Mouse (Mus musculus) liver, embryonic 11.5 days (tissue): ENCODE data around the gene Eif4e3. TPM values are rescaled to one million over a fixed set of nuclear protein-coding genes. Genes with fewer than 3 reads are reported as not detected.

ENCODE experiments used
- ATAC-seq: fragments of 200-750 bp; cut with Nextera tagmentation; replicated peaks from 2 replicates; pipeline ENCODE4 v1.8.0; 2017; ENCODE audit warnings: moderate number of reproducible peaks, mild to moderate bottlenecking, moderate TSS enrichment, moderate library complexity; ENCODE audit not compliant: low FRiP score
- DNase-seq: peaks from one replicate; pipeline ENCODE4 v3.0.0-alpha.2; 2017; ENCODE audit warnings: low spot score
- H3K27ac ChIP-seq: fragments of 300-500 bp; sonication (generic); 2 replicates; pipeline ENCODE4 v1.5.1; 2014; ENCODE audit warnings: mild to moderate bottlenecking, low read depth, low read length, control low read depth
- H3K27me3 ChIP-seq: fragments of 300-500 bp; sonication (generic); replicated peaks from 2 replicates; pipeline ENCODE4 v1.6.1; 2014; ENCODE audit warnings: low read length, mixed read lengths; ENCODE audit not compliant: control insufficient read depth, insufficient read depth
- H3K36me3 ChIP-seq: fragments of 300-500 bp; sonication (generic); 2 replicates; pipeline ENCODE4 v1.6.1; 2014; ENCODE audit warnings: mild to moderate bottlenecking, low read length, moderate library complexity, mixed read lengths; ENCODE audit not compliant: control insufficient read depth, insufficient read depth
- H3K4me1 ChIP-seq: fragments of 300-500 bp; sonication (generic); replicated peaks from 2 replicates; pipeline ENCODE4 v1.6.1; 2014; ENCODE audit warnings: low read length, mixed read lengths; ENCODE audit not compliant: control insufficient read depth, insufficient read depth
- H3K4me2 ChIP-seq: fragments of 300-500 bp; sonication (generic); 2 replicates; pipeline ENCODE4 v1.6.1; 2014; ENCODE audit warnings: mild to moderate bottlenecking, control low read depth, moderate library complexity
- H3K4me3 ChIP-seq: fragments of 300-500 bp; sonication (generic); 2 replicates; pipeline ENCODE4 v1.5.1; 2014; ENCODE audit warnings: low read depth, low read length, control low read depth
- H3K9ac ChIP-seq: fragments of 300-500 bp; sonication (generic); 2 replicates; pipeline ENCODE4 v1.6.1; 2014; ENCODE audit warnings: low read depth, low read length, control low read depth
- H3K9me3 ChIP-seq: fragments of 300-500 bp; sonication (generic); 2 replicates; pipeline ENCODE4 v1.6.1; 2016; ENCODE audit warnings: low read length, inconsistent platforms, mixed read lengths; ENCODE audit not compliant: control insufficient read depth
- WGBS: fragments of 180-500 bp; shearing (Covaris S2); extraction: QIAGEN DNeasy Blood & Tissue Kit; methylation state at CpG from one replicate; pipeline ENCODE4 v1.1.7; 2014; 5-methylcytosine and 5-hydroxymethylcytosine counted together
- polyA plus RNA-seq: library from polyadenylated mRNA; unstranded; fragments of >200 nt; fragmentation: Nextera tagmentation; extraction: Ambion mirVana; gene quantifications from 2 replicates; pipeline ENCODE4 v1.2.1, GENCODE M21; 2014

Gene Eif4e3
- polyA plus RNA-seq, 1 experiment from 2014 or later: 4.1 TPM

DNA sequence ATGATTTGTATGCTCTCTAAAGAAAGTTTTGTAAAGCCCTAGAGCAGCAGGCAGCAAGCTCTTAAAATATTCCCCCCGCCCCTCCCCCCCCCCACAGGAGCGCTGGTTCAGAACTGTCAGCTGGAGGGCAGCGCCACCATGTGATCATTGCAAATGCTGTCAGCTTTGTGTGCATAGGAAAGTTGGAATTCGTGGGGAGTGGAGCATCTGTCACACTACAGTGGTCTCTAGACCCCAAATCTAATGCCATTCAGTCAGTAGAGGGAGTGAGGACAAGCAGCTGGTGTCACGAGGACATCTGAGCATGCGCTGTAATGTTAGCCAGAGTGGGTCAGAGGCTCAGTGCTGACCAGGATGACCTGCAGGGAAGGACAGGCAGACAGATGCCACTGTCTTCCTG lies 42.9 kb downstream of the Eif4e3 start:
- H3K27me3 ChIP-seq: no peaks in the 10 kb centered on the region
- no peak overlapping the region for H3K9ac ChIP-seq
- H3K36me3 ChIP-seq: no peaks in the 10 kb centered on the region
- H3K27ac ChIP-seq: no peak overlapping the region
- 27% methylated on average over 6 of the region's 6 CpGs for WGBS
- ATAC-seq (no peak), DNase-seq (no peak)
- no peaks in the 10 kb centered on the region for H3K9me3 ChIP-seq
- no peak overlapping the region for H3K4me2 ChIP-seq
- no peaks in the 10 kb centered on the region for H3K4me1 ChIP-seq
- no peak overlapping the region for H3K4me3 ChIP-seq

DNA sequence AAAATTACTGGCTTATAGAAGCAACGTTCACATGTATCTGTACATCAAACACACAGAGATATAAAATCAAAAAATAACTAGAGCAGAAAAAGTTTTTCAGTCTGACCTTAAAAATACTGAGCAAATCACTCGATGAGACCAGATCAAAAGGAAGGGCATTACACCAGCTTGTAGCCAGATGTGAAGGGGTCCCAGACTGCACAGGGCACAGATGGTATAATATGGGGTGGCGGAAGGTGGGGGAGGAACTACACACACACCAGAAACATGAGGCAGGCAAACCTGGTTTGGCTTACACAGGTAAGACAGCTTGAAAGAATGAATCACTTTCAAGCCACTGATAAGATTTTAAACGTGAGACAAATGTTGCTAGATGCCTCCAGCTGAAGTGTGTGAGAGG lies 45.4 kb downstream of the Eif4e3 start:
- Histone ChIP-seq H3K9me3 (no peaks in the 10 kb centered on the region), H3K4me1 (no peaks in the 10 kb centered on the region), H3K27ac (no peak overlapping the region), H3K9ac (no peak overlapping the region), H3K36me3 (no peaks in the 10 kb centered on the region), H3K27me3 (no peaks in the 10 kb centered on the region), H3K4me3 (no peak overlapping the region), H3K4me2 (no peak overlapping the region)
- WGBS: 67% methylated on average over 4 of the region's 4 CpGs
- ATAC-seq (no peak), DNase-seq (no peak)

DNA sequence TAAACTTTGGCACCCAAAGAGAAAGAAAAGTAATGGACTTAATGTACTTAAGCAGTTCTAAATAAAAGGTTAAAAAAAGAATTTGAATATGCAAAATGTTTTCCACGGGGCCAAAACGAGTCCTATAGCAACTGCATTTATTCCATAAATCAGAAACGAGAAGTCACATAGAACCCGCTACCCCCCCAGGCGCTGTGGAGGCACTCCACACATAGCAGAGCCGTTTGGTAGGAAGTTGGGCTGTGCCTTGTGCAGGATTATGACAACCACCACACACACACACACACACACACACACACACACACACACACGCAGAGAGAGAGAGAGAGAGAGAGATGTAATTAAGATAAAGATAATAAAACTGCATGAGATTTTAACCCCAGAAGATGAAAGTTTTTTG lies 46.1 kb downstream of the Eif4e3 start:
- H3K4me2 ChIP-seq: no peak overlapping the region
- H3K27ac ChIP-seq: no peak overlapping the region
- H3K9ac ChIP-seq: no peak overlapping the region
- WGBS: 72% methylated on average over 7 of the region's 7 CpGs
- no peaks in the 10 kb centered on the region for H3K36me3 ChIP-seq
- H3K4me3 ChIP-seq: no peak overlapping the region
- H3K4me1 ChIP-seq: no peaks in the 10 kb centered on the region
- no peaks in the 10 kb centered on the region for H3K9me3 ChIP-seq
- no peaks in the 10 kb centered on the region for H3K27me3 ChIP-seq
- ATAC-seq: no peak
- DNase-seq: no peak

DNA sequence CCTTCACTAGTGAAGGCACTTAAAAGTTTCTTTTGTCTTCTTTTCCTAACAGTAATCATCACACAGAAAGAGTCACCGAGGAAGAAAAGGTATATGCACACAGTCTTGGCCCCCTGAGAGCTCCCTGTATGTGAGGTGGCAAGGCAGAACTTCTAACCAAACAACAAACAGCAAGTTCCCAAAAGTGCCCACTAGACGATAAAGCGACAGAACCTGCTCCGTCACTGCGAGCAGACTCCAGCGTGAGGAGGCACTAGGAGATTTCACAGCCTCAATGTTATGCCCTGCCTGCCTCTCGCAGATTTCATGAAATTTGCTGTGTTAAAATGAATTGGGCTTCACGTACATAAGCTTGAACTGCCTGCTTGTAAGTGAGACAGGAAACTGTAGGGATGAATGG lies 46.6 kb downstream of the Eif4e3 start:
- H3K4me3 ChIP-seq: no peak overlapping the region
- H3K27me3 ChIP-seq: no peaks in the 10 kb centered on the region
- WGBS: 65% methylated on average over 8 of the region's 8 CpGs
- H3K9me3 ChIP-seq: no peaks in the 10 kb centered on the region
- no peak for ATAC-seq
- H3K36me3 ChIP-seq: no peaks in the 10 kb centered on the region
- no peak for DNase-seq
- no peak overlapping the region for H3K4me2 ChIP-seq
- H3K9ac ChIP-seq: no peak overlapping the region
- no peak overlapping the region for H3K27ac ChIP-seq
- H3K4me1 ChIP-seq: no peaks in the 10 kb centered on the region

DNA sequence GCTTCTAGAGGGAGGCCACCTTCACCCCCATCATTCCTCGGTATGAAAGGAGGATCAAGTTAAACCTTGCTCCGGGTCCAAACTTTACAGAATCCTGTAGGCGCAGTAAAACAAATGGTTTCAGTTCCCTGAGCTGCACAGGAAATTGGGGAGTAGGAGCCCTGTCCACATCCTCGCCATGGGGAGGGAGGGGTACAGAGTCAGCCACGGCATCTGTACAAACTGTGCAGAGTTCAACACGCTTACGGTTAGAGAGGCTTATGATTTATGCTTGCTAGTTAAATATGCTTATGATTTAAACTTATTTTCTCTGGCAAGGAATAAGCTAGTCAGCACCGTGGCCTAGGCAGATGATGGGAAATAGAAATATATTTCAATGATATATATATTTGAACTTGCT lies 47.1 kb downstream of the Eif4e3 start:
- Histone ChIP-seq H3K9me3 (no peaks in the 10 kb centered on the region), H3K4me1 (no peaks in the 10 kb centered on the region), H3K9ac (no peak overlapping the region), H3K36me3 (no peaks in the 10 kb centered on the region), H3K27me3 (no peaks in the 10 kb centered on the region), H3K27ac (no peak overlapping the region), H3K4me3 (no peak overlapping the region), H3K4me2 (no peak overlapping the region)
- ATAC-seq: no peak
- WGBS: 59% methylated on average over 8 of the region's 8 CpGs
- DNase-seq: no peak

DNA sequence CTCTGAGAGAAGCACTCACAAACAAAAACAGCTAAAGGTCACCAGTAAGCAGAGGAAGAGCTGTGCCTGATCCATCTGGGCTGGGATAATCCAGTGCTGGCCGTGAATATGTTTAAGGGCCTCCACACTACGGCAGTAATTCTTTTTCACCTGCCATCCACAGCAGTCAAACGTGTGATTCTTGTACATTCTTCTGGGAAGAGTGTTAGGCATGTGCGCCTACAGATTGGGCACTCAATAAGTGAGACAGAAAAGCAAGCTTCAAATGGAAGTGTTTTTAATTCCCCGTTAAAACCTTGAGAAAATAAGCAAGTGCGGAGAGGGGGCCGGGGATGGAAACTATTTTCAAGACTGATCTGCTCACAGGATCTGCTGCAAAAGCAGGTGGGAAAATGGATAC lies 48.7 kb downstream of the Eif4e3 start:
- no peaks in the 10 kb centered on the region for H3K9me3 ChIP-seq
- H3K4me2 ChIP-seq: no peak overlapping the region
- no peak overlapping the region for H3K9ac ChIP-seq
- H3K4me1 ChIP-seq: no peaks in the 10 kb centered on the region
- H3K27ac ChIP-seq: no peak overlapping the region
- H3K36me3 ChIP-seq: no peaks in the 10 kb centered on the region
- 76% methylated on average over 7 of the region's 7 CpGs for WGBS
- no peak overlapping the region for H3K4me3 ChIP-seq
- ATAC-seq (no peak), DNase-seq (no peak)
- H3K27me3 ChIP-seq: no peaks in the 10 kb centered on the region

DNA sequence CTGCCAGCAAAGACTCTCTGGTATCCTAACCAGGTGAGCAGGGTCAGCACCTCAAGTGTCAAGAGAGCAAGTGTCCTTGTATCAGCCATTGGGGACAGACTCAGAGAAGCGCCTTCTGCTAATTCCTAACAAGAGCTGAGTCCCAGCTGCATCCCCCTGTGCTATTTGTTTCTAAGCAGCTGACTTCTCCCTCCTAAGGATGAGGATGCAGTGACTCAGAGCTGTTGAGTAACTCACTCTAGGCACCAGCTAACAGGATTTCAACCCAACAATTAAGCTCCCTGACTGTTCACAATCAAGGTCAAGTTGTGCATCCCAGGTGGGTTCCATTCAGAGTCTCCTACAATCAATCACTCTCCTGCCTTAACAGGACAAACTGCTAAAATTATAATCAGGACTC lies 49.2 kb downstream of the Eif4e3 start:
- WGBS: 82% methylated on average over 1 of the region's 1 CpGs
- no peak for ATAC-seq
- no peaks in the 10 kb centered on the region for H3K27me3 ChIP-seq
- no peak overlapping the region for H3K4me2 ChIP-seq
- H3K4me3 ChIP-seq: no peak overlapping the region
- H3K9ac ChIP-seq: no peak overlapping the region
- no peak overlapping the region for H3K27ac ChIP-seq
- DNase-seq: no peak
- H3K9me3 ChIP-seq: no peaks in the 10 kb centered on the region
- no peaks in the 10 kb centered on the region for H3K36me3 ChIP-seq
- no peaks in the 10 kb centered on the region for H3K4me1 ChIP-seq

DNA sequence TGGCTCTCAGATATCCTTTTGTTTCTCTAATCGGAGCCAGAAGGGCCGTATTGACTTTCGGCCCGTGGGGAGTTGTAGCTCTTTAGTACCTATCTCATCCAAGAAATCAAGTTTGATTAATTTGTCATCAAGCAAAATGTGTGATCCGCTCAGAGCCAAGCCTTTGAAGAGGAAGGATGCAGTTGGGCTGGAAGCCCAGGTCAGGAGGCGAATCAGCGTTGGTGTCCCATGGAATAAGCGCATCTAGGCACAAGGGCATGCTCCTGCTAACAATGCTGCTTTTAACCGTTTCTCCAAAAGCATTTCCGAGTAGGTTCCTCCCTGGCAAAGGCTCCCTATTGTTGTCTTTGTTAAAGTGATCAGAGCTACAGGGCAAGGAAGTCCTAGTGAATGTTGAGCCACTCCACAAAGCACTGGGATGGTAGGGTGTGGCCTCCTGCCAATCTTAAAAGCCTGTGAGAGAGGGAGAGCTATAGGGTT lies 51.3 kb downstream of the Eif4e3 start:
- no peak overlapping the region for H3K27ac ChIP-seq
- no peaks in the 10 kb centered on the region for H3K4me1 ChIP-seq

DNA sequence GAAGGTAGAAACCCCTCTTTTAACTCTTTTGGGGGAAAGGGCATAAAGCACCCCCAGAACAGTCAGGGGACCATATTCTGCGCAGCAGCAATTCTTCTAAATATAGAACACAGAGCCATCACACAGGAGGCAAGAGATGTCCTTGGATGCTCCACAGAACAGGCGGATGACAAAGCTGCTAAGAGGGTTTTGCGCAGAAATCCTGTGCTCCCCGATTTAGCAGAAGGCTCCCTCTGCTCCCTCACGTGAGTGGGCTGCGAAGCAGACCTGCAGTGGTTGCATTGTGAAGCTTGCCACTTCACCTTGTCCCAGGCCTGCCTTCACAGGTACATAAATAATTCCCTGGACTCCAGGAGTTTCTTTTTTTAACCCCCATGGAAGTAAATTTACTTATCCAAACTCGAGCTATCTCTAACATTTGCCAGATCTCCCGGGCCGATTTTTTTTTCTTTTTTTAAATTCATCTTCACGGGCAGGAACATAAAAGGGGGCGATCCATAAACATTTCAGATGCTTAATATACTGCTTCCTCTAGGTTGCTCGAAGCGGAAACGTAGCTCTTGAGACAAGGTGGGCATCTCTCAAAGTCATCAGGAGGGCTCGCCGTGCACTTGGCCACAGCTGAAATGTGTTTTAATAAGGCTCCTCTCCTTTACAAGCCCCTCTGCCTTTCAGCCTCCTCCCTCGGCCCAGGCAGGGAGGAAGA lies 51.9 kb downstream of the Eif4e3 start:
- DNase-seq: no peak
- H3K4me2 ChIP-seq: no peak overlapping the region
- no peaks in the 10 kb centered on the region for H3K27me3 ChIP-seq
- 69% methylated on average over 17 of the region's 17 CpGs for WGBS
- no peaks in the 10 kb centered on the region for H3K4me1 ChIP-seq
- no peaks in the 10 kb centered on the region for H3K36me3 ChIP-seq
- H3K9ac ChIP-seq: no peak overlapping the region
- ATAC-seq: no peak
- H3K4me3 ChIP-seq: no peak overlapping the region
- H3K27ac ChIP-seq: no peak overlapping the region
- H3K9me3 ChIP-seq: no peaks in the 10 kb centered on the region

More for the DNA sequence above, 51.3 kb downstream of the Eif4e3 start:
- no peaks in the 10 kb centered on the region for H3K9me3 ChIP-seq
- H3K36me3 ChIP-seq: no peaks in the 10 kb centered on the region
- H3K27me3 ChIP-seq: no peaks in the 10 kb centered on the region
- WGBS: 60% methylated on average over 10 of the region's 10 CpGs
- H3K4me3 ChIP-seq: no peak overlapping the region
- no peak overlapping the region for H3K4me2 ChIP-seq
- H3K9ac ChIP-seq: no peak overlapping the region
- ATAC-seq (no peak), DNase-seq (no peak)
